Mouse (Mus musculus) frontal cortex, postnatal 10 days (tissue): ENCODE results near the gene Cdk19.
"Not testable (repeated sequence)": the region's sequence is repeated elsewhere in the genome, so short reads cannot be mapped to it uniquely, and the experiment has no call there.

ENCODE experiments used
- DNase-seq, 2 experiments: peaks; one replicate each; pipeline ENCODE4 v3.0.0; 2022; ENCODE audit warnings: low spot score in 2 of 2, mixed read lengths in 1 of 2

Cdk19 gene

DNA sequence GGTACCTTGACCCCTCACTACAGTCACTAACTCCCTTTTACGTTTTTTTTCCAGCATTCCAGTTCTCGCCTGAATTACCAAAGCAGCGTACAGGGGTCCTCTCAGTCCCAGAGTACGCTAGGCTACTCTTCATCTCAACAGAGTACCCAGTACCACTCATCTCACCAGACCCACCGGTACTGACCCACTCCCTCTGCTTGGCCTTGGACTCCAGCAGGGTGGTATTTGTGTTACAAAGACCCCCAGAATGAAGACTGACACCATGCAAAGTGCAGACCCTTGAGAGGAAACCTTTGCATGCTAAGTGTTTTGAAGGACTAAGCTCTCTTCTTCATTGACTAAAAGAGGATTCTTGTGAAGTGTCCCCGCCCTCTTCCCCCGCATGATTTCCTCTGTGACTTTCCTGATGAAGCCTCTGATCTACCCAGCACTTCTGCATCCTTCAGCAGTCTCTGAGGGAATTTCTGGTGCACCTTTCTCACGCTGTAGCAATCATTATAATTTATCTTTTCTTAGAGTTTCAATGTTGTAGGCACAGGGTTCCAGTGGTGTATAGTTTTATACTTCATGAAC lies 140.3 kb downstream of the Cdk19 start:
- DNase-seq, result no peak

DNA sequence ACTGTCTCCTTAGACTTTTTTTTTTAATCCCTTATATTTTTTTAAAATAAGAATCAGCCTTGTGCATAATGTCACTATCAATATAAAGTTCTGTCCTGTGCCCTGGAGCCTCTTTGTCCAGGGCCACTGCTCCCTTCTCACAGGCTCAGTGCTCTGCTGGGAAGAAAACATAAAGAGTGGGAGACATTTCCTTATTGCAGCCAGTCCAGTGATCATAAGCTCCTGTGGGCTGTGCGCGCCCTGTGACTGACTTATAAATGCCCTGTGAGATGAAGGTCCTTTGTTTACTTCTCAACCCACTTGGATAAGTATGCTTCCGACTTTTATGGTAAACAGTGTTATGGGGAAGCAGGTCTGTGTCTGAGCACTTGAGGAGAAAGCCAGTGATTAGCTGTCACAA lies 142.2 kb downstream of the Cdk19 start:
- DNase-seq, result no peak

GRCm38 (mm10) chr10:40482285-40482684 lies 142.9 kb downstream of the Cdk19 start:
- no peak for DNase-seq

- DNase-seq, result no peak
These were observed 149.9 kb downstream of the Cdk19 start for GRCm38 (mm10) chr10:40489086-40489796.

DNA sequence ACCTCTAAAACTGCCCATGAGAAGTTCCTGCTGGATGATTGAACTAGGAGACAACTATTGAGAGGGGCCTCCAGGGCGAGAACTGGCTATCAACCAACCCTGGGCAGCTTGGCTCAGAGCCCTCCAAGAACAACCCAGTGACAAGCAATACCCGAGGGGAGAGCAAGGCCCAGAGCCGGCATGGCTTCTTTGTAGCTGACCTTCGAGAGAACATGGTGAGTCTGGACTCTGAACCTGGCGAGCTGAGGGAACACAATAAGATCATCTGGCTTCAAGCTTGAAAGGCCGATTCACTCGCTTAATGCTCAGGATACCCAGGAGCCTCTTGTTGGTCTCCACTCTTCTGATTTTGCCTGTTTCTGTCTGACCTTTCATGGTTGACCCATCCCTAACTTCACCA lies 151.8 kb downstream of the Cdk19 start:
- no peak for DNase-seq

GRCm38 (mm10) chr10:40491748-40492147 lies 152.4 kb downstream of the Cdk19 start:
- no peak for DNase-seq

DNA sequence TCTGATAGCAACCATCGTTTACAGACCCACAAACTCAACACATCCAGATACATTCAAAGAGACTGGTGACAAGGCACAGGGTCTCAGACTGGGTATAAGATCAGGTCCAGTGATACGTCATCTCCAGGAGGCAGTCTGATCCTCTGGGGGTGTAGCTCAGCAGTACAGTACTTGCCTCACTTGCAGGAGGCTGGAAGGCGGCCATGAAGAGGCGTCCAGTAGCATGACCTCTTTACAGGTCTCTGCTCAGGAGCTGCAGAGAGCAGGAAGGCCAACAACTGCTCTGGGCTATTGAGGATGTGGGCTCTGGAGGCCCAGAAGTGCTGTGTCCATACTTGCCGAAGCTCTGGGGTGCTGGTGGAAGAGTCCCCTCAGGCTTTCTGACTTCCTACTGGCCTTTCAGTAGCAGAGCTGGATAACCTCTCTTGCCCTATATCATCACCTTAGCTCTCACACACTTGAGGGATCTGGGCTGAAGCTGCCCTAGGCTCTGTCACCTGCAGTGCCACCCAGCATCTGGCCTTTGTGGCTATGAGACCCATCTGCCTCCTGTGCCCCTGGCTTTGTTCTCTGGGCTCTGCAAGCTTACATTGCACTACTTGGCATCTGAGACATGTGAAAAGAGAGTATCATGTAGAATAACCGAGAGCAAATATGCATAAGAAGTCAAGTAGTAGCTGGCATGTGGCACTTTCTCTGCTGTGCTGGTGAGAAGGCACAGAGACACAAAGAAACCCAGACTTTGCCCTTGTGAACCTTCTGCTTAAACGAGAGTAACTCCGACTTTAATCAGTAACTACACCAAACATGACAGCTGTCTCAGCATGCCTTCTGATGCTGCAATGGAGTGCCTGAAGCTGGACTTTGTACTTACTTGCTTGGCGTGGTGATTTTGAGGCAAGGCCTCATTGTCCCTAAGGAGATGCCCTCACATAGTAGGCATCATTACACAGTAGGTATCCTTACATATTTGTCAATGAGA lies 155.1 kb downstream of the Cdk19 start:
- no peak for DNase-seq

DNA sequence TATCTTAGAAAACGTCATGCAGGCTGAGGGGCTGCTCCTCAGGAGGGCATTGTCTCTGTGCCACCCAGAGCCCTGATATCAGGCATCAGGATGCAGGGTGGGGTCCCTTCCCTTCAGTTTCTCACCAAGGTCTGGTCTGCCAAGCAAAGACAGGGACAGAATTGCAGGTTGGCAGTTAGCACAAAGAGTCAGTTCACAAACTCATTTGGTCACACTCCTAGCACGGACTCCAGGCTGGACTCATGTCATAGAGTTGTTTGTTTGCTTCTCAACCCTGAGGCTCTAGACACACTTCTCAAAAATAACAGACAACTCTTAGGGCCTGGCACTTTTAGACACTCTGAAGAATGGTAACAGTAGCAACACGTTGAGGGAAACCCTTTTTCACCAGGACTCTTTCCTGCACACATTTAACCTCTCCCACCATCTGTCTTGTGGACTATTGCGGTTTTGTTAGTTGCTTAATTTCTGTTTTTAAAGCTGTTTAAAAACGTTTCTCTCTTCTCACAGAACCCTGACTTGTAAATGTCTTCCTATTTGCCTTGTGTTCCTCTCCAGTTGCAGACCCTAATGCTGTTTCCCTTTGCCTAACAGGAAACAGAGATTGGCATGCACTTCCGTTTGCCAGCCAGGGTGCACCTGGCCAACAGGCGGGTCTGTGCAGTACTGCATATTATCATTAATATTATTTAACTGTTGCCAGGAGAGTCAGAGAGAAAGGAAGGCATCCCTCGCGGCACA lies 158.1 kb downstream of the Cdk19 start:
- no peak for DNase-seq

DNA sequence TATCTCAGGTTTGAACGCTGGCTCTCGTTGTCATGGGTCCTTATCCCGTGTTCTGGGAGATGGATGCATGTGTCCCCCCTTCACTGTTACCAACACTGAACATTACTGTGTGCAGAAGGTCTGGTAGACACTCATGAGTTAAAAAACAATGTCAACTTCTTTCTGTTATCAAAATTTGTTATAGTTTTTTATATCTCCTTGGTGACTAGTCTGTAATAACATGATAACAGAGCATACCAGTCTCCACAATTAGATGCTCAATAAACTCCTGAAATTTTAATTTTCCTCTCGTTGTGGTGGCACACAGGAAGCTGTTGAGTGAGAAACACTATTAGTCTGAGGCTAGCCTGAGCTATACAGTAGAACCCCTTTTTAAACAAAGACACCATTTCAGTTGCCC lies 159.1 kb downstream of the Cdk19 start:
- DNase-seq, result no peak

GRCm38 (mm10) chr10:40499314-40500252 lies 160.2 kb downstream of the Cdk19 start:
- DNase-seq, result peak; percentile 70 to 80

- DNase-seq, result no peak
These were observed 161.4 kb downstream of the Cdk19 start for GRCm38 (mm10) chr10:40500723-40501245.

- DNase-seq, result no peak
These were observed 163.4 kb downstream of the Cdk19 start for GRCm38 (mm10) chr10:40502734-40503133.

- no peak for DNase-seq
These were observed 171.0 kb downstream of the Cdk19 start for GRCm38 (mm10) chr10:40510356-40510755.

DNA sequence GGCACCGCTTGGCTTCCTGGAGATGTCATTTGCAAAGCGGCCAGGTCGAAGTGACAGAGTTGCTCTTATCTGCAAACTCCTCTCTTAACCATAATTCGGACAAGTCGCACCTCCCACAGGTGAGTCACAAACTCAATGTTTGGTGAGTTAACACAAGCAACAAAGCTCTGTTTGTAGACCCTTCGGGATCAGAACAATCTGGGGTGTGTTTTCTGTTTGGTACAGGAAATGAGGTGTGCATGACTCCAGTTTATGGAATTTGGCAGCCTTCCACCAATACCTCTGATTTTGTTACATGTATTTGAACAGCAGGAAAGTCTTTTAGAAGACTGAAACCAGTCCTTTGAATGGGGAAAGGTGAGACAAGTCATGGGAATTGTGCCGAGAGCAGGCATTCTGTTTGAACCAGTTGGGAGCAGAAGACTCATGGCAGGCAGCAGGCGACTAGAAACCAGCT lies 171.9 kb downstream of the Cdk19 start:
- DNase-seq, result no peak

GRCm38 (mm10) chr10:40512185-40512584 lies 172.8 kb downstream of the Cdk19 start:
- no peak for DNase-seq

GRCm38 (mm10) chr10:40512996-40513395 lies 173.6 kb downstream of the Cdk19 start:
- DNase-seq, result not testable (repeated sequence)

- DNase-seq, result no peak
These were observed 175.9 kb downstream of the Cdk19 start for GRCm38 (mm10) chr10:40515225-40515681.

DNA sequence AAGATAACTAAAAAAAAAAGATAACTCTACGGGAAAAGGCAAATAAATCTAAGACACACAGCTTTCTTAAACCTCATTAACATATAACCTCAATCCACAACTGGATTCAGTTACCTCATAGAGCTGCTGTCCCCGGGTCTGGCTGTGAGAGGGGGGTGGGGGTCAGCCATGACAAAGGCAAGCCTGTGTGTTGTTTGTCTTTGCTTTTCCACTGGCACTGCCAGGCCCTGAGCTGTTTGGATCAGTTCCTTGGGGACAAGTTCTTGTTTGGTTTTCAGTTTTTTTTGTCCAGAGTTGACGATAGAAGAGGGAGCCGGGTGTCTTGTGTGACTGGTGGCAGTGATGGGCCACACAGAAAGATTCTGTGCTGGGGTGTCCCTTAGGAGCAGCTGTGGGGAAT lies 177.1 kb downstream of the Cdk19 start:
- DNase-seq, result peak in 1 of 2 experiments; percentile 54

GRCm38 (mm10) chr10:40519586-40519985 lies 180.2 kb downstream of the Cdk19 start:
- DNase-seq, result peak; percentile 55 to 70

DNA sequence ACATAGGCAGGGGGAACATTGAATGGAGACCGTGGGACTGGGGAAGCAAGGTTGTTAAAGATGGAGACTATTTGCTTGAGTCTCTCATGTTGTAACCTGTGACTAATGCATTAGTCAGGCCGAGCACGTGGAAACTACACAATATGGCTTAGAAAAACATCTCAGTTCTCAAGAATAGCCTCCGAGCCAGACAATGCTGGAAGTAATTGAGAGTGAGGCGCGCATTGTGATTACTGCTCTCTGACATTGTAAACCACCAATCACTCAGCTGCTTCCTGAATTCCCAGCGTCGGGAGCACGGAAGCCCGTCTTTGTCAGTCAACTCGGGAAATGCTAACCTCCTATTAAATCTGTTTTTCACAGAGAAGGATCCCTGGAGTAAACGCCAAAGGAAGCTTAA lies 182.2 kb downstream of the Cdk19 start:
- no peak for DNase-seq
